Mouse (Mus musculus) frontal cortex, adult 2 months (tissue): ENCODE data around the gene Fbxo17. TPM values are rescaled to one million over a fixed set of nuclear protein-coding genes. Genes with fewer than 3 reads are reported as not detected.
A peak's percentile ranks its signal among the peaks of the same experiment; 100 is the strongest.
"Not testable (repeated sequence)": the region's sequence is repeated elsewhere in the genome, so short reads cannot be mapped to it uniquely, and the experiment has no call there.

ENCODE experiments used
- DNase-seq, 2 experiments: peaks; one replicate each; pipeline ENCODE4 v3.0.0; 2022; ENCODE audit warnings: low spot score in 1 of 2; ENCODE audit errors: extremely low spot score in 1 of 2
- polyA plus RNA-seq: library from polyadenylated mRNA; depleted of rRNA; stranded (reverse); fragments of >200 nt; gene quantifications from 2 replicates; pipeline ENCODE4 v1.2.3, GENCODE M21; 2012; rRNA removed

Fbxo17 gene
- 3.4 and 4.3 TPM in 2 replicates for polyA plus RNA-seq

DNA sequence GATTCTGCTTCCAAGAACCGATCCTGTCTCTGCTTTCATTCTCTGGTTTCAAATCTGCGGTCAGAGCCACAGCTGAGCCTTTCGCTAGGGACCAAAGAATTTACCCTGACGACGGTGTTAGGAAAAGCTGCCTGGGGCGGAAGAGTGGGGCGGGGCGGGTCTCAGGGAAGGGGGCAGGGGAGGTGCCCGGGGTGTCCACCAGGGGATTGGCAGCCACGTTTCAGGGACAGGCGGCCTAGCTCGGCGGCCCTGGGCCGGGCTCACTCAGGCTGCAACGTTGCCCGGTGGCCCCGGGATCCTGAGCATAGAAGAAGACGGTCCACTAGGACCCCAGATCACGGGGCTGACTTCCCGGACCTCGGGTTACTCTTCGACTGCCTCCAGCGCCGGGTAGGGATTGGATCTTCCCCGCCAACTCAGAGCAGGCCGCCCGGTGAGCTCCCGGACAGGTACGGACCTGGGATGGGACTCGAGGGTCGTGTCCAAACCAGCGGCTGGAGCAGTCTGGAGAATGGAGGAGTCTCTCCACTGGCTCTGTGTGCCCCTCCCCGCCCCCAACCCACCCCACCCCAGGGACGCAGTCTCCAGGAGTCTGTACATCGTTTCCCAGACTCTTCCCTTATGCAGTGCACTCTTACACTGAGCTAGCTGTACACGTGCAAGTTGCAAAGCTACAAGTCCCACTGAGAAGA lies at the start of gene Fbxo17:
Fbxo17 (plus strand) TSS at position 215 of the 692 bp plus-strand sequence.
- DNase-seq = no peak

DNA sequence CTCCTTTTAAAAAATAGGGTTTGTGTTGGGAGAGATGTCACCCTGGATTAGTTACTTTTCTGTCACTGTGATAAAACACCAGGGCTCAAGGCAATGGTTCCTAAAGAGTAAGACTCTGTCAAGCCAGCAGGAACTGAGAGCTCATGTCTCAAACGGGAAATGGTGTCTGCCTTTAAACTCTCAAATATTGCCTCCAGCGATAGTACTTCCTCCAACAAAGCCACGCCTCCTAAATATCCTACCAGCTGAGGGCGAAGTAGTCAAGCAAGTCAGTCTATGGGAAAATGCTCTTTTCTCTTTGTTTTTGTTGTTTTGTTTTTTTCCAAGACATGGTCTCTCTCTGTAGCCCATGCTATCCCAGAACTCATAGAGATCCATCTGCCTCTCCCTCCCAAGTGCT lies 45.4 kb upstream of the Fbxo17 start:
- no peak for DNase-seq

DNA sequence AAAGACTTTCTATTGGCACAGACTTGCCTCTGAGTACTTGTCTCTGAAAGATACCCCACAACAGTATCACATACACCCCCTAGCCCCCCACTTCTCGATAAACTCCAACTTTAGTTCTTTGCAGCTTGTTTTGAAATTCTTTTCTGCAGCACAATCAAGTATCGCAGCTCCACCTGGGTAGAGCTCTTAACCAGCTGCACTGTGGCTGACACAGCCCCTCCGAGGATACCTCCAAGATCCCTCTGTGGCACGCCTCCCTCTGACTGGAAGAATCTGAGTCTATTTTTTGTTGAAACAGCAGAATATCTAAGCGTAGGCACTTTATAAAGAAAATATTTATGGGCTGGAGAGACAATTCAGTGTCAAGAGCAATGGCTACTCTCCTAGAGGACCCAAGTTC lies 44.3 kb upstream of the Fbxo17 start:
- DNase-seq = no peak

DNA sequence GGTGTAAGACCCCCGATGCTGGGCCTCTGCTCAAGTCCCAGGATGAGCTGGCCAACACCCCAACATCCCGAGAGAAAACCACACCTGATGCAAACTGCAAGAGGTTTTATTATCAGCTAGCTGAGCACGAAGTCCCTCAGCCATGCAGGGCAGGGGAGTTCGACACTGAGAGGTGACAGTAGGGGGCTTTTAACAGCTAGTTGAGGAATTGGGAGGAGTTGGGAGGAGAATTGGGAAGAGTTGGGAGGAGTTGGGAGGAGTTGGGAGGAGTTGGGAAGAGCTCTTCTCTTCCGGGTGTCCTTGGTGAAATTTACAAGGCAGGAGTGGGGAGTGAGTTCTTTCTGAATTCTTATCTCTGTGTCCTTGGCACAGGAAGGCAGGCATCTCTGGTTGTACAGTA lies 43.8 kb upstream of the Fbxo17 start:
- not testable (repeated sequence) for DNase-seq

DNA sequence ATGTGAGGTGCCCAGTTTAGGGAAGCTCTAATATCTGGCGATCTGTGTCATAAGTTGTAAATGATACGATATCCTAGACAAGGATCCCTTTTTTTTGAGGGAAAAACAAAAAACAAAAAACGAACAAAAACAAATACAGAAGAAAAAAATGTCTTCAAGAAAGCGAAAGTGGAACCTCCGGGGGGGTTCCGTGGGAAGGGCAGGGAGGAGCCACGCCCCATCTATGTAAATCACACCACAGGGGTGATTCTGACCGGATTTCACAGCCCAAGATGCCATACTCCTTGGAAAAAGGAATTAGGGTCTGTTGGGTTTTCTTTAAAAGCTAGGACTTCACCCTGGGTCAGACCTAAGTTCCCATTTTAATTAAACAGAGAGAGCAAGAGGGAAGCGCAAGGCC lies 41.6 kb upstream of the Fbxo17 start:
- DNase-seq = no peak

DNA sequence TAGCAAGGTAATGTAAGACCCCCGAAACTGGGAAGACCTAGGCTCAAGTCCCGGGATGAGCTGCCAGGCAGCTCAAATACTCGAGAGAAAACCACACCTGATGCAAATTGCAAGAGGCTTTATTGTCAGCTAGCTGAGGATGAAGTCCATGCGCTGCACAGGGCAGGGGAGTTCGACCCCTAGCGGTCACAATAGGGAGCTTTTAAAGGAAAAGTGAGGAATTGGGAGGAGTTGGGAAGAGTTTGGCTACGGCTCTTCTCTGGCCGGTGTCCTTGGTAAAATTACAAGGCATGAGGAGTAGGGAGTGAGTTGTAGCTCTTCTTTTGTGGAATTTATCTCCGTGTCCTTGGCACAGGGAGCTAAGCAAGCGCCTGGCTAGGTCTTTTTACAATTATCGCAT lies 40.9 kb upstream of the Fbxo17 start:
- DNase-seq = no peak

DNA sequence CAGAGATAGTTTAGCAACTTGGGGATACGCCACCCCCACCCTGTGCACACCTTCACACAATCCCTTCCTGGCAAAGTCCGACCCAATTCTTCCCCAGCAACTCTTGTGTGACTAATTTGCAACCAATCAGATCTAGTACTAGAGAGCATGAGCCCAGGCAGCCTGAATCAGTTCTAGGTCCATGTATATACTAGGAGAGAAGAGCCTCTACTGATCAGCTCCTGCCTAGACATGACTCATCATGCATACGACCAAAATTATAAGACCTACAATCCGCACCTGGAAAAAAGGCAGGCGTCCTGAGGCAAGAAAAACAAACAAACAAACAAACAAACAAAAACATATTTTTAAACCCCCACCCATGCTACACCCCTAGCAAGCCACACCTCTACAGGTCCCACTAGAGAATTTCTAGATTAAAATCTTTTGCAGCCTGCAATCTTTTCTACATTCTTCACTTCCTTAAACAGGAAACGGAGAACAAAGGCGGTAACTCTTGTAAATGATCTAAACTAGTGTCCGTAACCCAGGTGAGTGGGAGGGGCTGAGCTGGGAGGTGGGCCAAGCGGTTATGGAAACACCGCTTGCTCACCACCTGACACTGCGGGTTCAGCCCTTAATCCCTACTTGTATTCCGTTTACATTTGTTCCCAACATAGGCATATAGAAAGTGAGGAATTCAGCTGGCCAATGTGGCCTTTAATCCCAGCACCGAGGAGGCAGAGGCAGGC lies 39.6 kb upstream of the Fbxo17 start:
- no peak for DNase-seq

DNA sequence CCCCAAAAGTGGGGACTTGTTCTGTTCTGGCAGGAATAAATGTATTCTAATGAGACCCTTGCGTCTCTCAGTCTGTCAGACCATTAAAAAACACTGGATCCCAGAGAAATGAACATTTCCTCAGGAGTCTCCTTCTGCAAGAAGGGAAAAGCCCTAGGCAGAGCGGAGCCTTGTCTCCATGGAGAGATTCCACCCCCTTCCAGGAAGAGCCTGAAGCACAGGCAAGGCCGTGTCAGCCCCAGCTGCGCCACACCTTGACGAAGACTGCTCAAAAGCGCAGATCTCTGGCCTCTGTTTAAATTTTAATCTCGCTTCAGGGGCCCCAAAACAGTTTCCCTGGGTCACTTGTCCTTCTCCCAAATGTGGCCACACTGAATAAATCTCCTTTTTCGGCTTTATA lies 39.0 kb upstream of the Fbxo17 start:
- no peak for DNase-seq

DNA sequence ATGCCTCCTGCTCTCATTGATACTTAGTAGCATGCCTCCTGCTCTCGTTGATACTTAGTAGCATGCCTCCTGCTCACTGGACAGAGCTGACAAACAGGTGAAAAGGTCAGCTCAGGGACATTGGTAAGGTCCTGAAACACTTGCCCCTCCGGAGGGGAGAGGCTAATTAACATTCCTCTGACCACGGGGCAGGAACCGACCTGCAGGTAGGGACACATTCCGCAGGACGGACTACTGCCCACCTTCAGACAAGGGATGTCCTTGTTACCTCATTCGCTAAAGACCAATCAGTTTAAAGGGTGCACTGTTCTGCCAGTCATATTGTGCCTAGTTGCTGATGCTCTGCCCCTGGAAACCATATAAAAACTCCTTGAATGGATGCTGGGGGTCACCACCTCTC lies 25.5 kb upstream of the Fbxo17 start:
- DNase-seq = no peak

DNA sequence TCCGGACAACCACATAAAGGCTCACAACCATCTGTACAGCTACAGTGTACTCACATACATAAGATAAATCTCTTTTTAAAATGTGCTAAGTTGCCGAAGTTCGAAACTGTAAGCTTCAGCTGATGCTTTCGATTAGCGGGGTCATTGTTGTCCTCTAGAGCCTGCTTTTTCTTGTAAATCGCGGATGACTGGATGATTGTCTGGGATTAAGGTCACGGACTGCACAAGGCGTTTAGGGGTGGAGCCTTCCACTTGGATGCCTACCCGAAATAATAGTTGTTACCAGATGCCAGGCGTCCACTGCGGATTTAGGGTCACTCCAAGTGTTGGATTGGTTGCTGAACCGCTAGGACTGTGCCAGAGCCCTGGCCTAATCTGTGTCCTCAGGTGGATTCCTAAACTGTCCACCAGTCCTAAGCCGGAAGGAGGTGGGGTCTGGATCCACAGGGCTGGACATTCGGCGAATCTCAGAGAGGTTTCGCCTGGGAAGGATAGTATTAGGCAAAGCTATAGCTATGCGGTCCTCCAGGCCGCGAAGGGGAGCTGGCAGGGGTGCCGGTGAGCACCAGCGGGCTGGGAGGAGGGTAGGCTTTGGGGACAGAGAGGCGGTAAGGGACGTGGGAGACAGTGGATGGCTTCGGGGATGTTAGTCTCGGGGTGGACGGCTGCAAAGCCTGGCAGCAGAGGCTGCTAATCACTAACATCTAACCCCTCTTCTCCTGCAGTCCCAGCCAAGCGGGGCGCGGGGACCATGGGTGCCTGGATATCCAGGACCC lies 23.9 kb upstream of the Fbxo17 start, which contains the start of gene Fbxo27:
Fbxo27 (plus strand) TSS at position 305 of the 776 bp plus-strand sequence.
- DNase-seq = peak in 1 of 2 experiments; percentile 54

DNA sequence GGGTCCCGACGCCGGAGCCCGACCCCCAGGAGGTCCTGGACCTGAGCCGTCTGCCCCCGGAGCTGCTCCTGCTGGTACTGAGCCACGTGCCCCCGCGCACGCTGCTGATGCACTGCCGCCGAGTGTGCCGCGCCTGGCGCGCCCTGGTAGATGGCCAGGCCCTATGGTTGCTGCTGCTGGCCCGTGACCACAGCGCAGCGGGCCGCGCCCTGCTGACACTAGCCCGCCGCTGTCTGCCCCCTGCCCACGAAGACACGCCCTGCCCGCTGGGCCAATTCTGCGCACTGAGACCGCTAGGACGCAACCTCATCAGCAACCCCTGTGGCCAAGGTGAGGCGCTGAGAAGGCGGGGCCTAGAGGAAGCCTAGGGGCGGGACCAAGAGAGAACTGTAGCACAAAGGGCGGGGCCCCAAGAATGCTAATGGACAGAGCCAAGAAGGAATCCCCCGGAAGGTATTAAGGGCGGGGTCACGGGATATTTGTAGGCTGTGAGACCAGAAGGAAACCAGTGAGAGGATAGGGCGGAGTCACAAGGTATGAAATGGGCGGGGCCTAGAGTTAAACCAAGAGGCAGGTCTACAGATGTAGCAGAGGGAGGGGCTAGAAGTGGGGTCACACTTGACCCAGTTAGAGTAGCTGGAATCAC lies 23.2 kb upstream of the Fbxo17 start:
- DNase-seq = peak; percentile 84 to 91

DNA sequence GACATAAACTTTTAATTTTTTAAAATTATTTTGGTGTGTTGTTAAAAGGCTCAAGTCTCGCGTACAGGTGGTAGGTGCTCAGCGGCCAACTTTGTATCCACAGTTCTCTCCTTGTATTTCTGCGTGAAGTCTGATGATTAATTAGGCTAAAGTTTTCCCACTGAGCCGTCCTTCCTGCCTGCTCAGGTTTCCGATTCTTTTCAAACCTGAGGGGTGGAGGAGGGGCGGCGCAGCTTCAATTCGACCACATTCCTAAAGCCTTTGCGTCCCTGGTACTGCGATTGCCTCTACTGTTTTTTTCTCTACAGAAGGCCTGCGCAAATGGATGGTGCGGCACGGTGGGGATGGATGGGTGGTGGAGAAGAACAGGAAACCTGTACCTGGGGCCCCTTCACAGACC lies 22.2 kb upstream of the Fbxo17 start:
- no peak for DNase-seq

DNA sequence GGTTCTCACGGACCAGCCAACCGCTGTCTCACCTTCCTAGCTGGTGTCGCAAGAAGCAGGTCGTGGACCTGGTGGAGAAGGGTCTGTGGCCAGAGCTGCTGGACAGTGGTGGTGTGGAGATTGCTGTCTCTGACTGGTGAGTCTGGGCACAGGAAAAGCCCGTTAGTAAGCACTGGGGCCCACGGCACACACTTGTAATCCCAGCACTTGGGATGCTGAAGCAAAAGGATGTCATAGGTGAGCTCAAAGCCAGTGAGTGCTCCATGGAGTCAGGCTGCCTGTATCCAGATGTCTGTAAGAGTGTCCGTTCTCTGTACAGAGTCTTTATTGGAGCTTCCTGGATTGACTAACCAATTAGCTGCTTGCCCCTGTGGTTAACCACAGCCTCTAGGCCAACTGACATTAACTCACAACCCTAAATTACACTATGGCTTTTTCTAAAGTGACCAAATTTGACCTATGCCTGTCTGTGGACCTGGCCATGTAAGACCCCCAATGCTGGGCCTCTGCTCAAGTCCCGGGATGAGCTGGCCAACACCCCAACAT lies 21.6 kb upstream of the Fbxo17 start:
- DNase-seq = no peak

DNA sequence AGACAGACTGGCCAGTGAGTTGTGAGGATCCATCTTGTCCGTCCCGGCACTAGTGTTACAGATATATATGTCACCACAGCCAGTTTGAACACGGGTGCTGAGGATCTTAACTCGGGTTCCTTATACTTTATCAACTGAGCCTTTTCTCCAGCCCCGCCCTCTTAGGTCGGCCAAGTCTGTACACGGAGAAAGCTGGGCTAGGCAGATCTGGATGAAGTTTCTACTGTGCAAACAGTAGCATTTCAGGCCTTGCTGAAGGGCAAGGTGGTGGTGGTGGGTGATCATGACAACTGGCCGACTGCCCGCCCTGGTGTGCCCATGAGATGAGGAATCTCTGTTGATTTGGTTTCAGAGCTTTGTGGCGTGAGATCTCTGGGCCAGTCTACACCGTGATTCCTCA lies 19.3 kb upstream of the Fbxo17 start:
- no peak for DNase-seq

DNA sequence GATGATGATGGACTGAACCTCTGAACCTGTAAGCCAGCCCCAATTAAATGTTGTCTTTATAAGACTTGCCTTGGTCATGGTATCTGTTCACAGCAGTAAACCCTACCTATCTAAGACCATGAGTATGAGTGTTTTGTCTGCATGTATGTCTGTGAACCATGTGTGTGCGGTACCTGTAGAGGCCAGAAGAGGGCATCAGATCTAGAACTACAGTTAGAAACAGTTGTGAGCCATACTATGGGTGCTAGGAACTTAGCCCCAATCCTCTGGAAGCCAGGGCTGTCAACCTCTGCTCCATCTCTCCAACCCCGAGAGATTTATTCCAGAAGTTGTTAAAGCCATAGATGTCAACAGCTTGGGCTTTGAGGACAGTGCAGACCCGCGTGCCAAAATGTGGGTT lies 16.3 kb upstream of the Fbxo17 start:
- DNase-seq = no peak

DNA sequence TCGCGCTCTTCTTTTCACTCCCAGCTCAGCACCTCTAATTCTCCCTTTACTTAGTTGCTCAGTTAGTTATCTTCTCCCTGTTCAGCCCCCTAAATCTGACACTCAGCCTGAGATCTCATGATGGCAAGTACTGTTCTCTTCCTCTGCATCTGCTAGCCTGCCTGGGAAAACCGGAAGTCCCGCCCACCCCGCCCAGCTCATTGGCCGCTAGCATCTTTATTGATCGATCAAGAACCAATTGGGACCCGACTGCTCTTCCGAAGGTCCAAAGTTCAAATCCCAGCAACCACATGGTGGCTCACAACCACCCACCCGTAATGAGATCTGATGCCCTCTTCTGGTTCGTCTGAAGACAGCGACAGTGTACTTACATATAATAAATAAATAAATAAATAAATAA lies 15.3 kb upstream of the Fbxo17 start:
- not testable (repeated sequence) for DNase-seq

DNA sequence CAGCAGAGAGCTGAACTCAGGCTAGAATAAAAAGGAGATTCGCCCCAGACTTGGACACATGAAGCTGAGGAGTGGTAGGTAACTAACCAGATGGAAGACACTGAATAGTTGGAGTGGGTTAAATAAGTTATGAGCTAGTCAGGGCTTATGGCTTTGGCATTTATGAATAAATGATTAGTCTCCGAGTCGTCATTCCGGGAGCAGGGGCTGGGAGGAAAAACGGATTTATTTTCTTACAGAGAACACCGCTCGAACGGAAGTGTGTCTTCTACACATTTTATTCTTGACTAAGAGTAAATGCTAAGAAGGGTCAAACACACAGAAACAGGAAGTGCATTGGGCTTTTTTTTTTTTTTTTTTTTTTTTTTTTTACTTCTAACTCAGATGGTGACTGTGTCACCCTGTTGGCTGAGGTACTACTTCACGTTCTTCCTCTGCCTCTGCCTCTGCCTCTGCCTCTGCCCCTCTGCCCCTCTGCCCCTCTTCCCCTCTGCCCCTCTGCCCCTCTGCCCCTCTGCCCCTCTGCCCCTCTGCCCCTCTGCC lies 13.9 kb upstream of the Fbxo17 start:
- DNase-seq = no peak

DNA sequence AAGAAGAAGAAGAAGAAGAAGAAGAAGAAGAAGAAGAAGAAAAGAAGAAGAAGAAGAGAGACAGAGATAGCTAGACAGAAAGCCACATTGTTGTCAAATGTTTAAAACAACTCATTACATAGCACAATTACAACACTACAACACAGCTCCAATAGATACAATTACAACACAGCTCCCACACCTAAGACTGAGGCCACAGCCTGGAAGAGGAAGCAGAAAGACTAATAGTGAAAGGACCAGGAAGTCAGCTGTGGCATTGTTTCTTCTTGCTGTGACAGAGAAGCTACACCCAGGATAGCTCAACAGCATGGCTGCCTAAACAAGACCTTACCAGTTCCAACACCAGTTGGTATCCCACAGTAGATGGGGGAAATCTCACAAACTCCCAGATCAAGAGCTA lies 7.2 kb upstream of the Fbxo17 start:
- DNase-seq = no peak

DNA sequence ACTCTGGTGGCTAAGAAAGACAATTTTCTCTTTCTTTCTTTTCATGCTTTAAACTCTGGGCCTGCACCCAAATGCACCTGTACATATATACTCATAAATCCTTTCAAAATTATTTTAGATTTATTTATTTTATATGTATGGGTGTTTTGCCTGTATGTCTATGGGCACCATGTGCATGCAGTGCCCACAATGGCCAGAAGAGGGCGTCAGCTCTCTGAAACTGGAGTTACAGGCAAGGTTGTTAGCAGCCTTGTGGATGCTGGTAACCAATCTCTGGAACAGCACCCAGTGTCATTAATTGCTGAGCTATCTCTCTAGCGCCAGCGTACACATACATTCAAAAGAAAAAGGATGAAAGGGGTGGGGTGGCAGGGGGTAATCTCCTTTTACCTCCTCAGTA lies 5.6 kb upstream of the Fbxo17 start:
- DNase-seq = no peak

DNA sequence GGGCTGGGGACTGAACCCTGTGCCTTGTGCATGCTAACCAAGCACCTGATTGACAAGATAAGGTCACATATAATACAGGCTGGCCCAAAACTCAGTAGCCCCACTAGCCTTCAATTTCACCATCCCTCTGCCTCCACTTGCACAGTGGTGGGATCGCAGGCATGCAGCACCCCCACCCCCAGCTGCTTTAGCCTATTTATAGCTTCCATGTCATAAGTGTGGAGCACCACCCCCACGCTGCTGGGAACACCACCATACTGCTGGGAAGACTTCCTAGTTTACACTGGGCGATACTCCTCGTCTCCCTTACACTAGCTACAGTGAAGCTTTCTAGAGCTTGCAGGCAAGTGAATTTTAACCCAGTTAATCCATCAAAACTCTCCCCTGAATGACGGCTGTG lies 1.9 kb upstream of the Fbxo17 start:
- DNase-seq = peak; percentile 30 to 68
